In the genomic region with DNA sequence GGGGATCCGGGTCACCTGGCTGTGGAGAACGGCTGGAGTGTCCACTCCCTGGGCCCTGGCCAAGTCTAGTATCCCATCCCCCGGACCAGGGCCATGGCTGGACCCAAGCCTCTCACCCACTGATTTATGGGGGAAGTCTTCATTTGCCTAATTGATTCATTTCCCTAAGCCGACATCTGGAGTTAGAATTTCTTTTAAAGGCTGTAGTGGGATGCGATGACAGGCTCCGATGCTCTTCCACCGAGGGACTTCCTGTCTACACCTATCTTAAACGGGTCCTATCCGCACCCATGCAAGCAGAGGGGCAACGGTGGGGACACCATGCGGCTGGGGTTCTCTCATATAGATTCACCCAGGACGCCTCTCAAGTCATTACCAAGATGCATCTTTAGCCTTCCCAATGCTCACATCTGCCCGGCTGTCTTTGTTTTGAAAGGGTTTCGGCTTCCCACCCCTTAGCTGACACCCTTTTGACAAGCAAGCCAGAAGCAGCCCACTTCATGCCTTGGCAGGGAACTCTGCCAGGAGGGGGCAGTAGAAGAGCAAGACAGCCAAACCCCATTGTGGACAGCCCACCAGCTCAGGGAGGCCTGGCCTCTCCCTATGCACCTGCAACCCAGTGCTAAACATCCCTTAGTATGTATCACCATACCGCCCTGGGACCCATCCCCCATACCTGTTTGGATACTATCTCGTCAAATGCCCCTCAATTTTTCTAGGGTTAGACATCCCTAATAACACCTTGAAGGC, we compare ENCODE assay signal across 8 mouse cellular contexts.
A peak's percentile ranks its signal among the peaks of the same experiment; 100 is the strongest.
DNase-seq lines count a peak whose midpoint lies in the region; ATAC-seq lines count a peak whose summit lies in the region.

No protein-coding gene starts in this region.

- peak; percentile 11 for DNase-seq in ovary, postnatal 36 days (ENCODE audit: low spot score)
- DNase-seq in ovary, postnatal 14 days (ENCODE audit: low spot score), result no peak
- DNase-seq in cerebellum, postnatal 10 days, result peak; percentile 80 to 81
- DNase-seq in frontal cortex, postnatal 10 days (ENCODE audit: low spot score in 2 of 2), result peak; percentile 33 to 54
- peak; percentile 18 to 32 for DNase-seq in layer of hippocampus, adult 8-10 months (ENCODE audit: low spot score in 2 of 2)
- peak; percentile 39 for DNase-seq in lung, postnatal 14 days
- DNase-seq in right cerebral cortex, postnatal 14 days, result peak; percentile 55

- no peak for ATAC-seq in granulocyte monocyte progenitor cell, adult 5-6 weeks (replicated peaks; ENCODE audit: poor library complexity, severe bottlenecking)
